Mouse (Mus musculus) small intestine, adult 2 months (tissue): Measurements from ENCODE around the gene Gm15737.

Source experiments
- CTCF ChIP-seq: fragments of 200-500 bp; IDR thresholded peaks from 2 replicates; pipeline ENCODE4 v1.5.1; 2012; ENCODE audit warnings: low read depth, mild to moderate bottlenecking, control low read depth, inconsistent platforms, low read length, moderate library complexity, mixed read lengths; ENCODE audit not compliant: insufficient replicate concordance, insufficient read length; ENCODE audit errors: extremely low read depth
- POLR2A ChIP-seq: fragments of 200-500 bp; IDR thresholded peaks from 2 replicates; pipeline ENCODE4 v1.6.1; 2012; ENCODE audit warnings: low read depth, mild to moderate bottlenecking, control low read depth, inconsistent platforms, low read length, moderate library complexity

DNA sequence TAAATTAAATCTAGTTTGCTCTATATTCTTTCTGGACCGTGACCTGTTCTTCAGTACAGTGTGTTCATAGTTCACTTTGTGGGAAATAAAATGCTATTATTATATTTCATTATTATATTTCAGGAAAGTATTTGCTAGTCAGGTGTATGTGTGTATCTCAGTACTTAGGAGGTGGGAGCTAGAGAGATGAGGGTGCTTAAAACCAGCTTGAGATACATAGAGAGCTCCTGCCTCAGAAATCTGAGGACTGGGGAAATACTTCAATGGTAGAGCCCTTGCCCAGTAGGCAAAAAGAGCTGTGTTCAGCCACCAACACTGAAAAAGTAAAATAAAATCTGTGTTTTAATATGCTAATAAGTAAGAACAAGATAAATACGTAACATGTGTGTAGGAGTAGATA is 6.2 kb downstream of the Gm15737 start:
- no peak for TF ChIP-seq POLR2A
- TF ChIP-seq CTCF, result no peak
